Mouse (Mus musculus) midbrain, embryonic 16.5 days (tissue): ENCODE measurements around the gene Kcmf1. TPM values are rescaled to one million over a fixed set of nuclear protein-coding genes. Genes with fewer than 3 reads are reported as not detected.

Experiments used
- ATAC-seq: fragments of 200-750 bp; cut with Nextera tagmentation; 2 replicates; pipeline ENCODE4 v1.8.0; 2017; ENCODE audit warnings: moderate TSS enrichment
- H3K27ac ChIP-seq: fragments of 300-500 bp; sonication (generic); 2 replicates; pipeline ENCODE4 v1.5.1; 2014; ENCODE audit warnings: mild to moderate bottlenecking, low read length, mixed read lengths
- H3K27me3 ChIP-seq: fragments of 300-500 bp; sonication (generic); 2 replicates; pipeline ENCODE4 v1.6.1; 2014; ENCODE audit warnings: low read depth, low read length, mixed read lengths; ENCODE audit not compliant: control insufficient read depth, insufficient read depth
- H3K36me3 ChIP-seq: fragments of 300-500 bp; sonication (generic); 2 replicates; pipeline ENCODE4 v1.6.1; 2014; ENCODE audit warnings: mild to moderate bottlenecking, low read length, moderate library complexity, mixed read lengths; ENCODE audit not compliant: control insufficient read depth, insufficient read depth
- H3K4me1 ChIP-seq: fragments of 300-500 bp; sonication (generic); 2 replicates; pipeline ENCODE4 v1.6.1; 2014; ENCODE audit warnings: mild to moderate bottlenecking, low read length, mixed read lengths; ENCODE audit not compliant: control insufficient read depth, insufficient read depth
- H3K4me2 ChIP-seq: fragments of 300-500 bp; sonication (generic); 2 replicates; pipeline ENCODE4 v1.6.1; 2014; ENCODE audit warnings: mild to moderate bottlenecking, low read length, mixed read lengths
- H3K4me3 ChIP-seq: fragments of 300-500 bp; sonication (generic); 2 replicates; pipeline ENCODE4 v1.5.1; 2014; ENCODE audit warnings: low read depth, mild to moderate bottlenecking, low read length, moderate library complexity, mixed read lengths
- H3K9ac ChIP-seq: fragments of 300-500 bp; sonication (generic); 2 replicates; pipeline ENCODE4 v1.6.1; 2014; ENCODE audit warnings: low read depth, low read length, mixed read lengths
- H3K9me3 ChIP-seq: fragments of 300-500 bp; sonication (generic); replicated peaks from 2 replicates; pipeline ENCODE4 v1.6.1; 2014; ENCODE audit warnings: mild to moderate bottlenecking, low read length, mixed read lengths; ENCODE audit not compliant: control insufficient read depth, poor library complexity, severe bottlenecking
- WGBS: fragments of 180-500 bp; shearing (Covaris S2); extraction: QIAGEN DNeasy Blood & Tissue Kit; methylation state at CpG from one replicate; pipeline ENCODE4 v1.1.7; 2014; 5-methylcytosine and 5-hydroxymethylcytosine counted together
- polyA plus RNA-seq: library from polyadenylated mRNA; unstranded; fragments of >200 nt; fragmentation: Nextera tagmentation; extraction: Ambion mirVana; gene quantifications from 2 replicates; pipeline ENCODE4 v1.2.1, GENCODE M21; 2015

Gene Kcmf1
- polyA plus RNA-seq, 1 experiment from 2014 or later, result 29.7 TPM

- H3K4me3 ChIP-seq, result no peak overlapping the region
- no peak overlapping the region for H3K4me2 ChIP-seq
- H3K27ac ChIP-seq, result no peak overlapping the region
- H3K27me3 ChIP-seq, result no peaks in the 10 kb centered on the region
- no peaks in the 10 kb centered on the region for H3K9me3 ChIP-seq
- H3K36me3 ChIP-seq, result no peaks in the 10 kb centered on the region
- ATAC-seq, result no peak
- H3K9ac ChIP-seq, result no peak overlapping the region
- 89% methylated on average over 4 of the region's 4 CpGs for WGBS
- no peaks in the 10 kb centered on the region for H3K4me1 ChIP-seq
These were observed 30.1 kb upstream of the Kcmf1 start for GRCm38 (mm10) chr6:72929795-72930398.

GRCm38 (mm10) chr6:72926755-72927482 lies 27.1 kb upstream of the Kcmf1 start:
- Histone ChIP-seq H3K4me3 (no peak overlapping the region), H3K9me3 (no peaks in the 10 kb centered on the region), H3K27ac (no peak overlapping the region), H3K4me1 (no peaks in the 10 kb centered on the region), H3K27me3 (no peaks in the 10 kb centered on the region), H3K4me2 (no peak overlapping the region), H3K36me3 (no peaks in the 10 kb centered on the region), H3K9ac (no peak overlapping the region)
- ATAC-seq, result no peak
- WGBS, result 22% methylated on average over 9 of the region's 9 CpGs

GRCm38 (mm10) chr6:72926031-72926430 lies 26.3 kb upstream of the Kcmf1 start:
- H3K9me3 ChIP-seq, result no peaks in the 10 kb centered on the region
- no peaks in the 10 kb centered on the region for H3K27me3 ChIP-seq
- ATAC-seq, result no peak
- H3K27ac ChIP-seq, result no peak overlapping the region
- no peaks in the 10 kb centered on the region for H3K36me3 ChIP-seq
- WGBS, result 88% methylated on average over 4 of the region's 4 CpGs
- no peaks in the 10 kb centered on the region for H3K4me1 ChIP-seq
- no peak overlapping the region for H3K4me2 ChIP-seq
- H3K4me3 ChIP-seq, result no peak overlapping the region
- no peak overlapping the region for H3K9ac ChIP-seq

GRCm38 (mm10) chr6:72923381-72923780 lies 23.6 kb upstream of the Kcmf1 start:
- WGBS, result 82% methylated on average over 8 of the region's 8 CpGs
- no peaks in the 10 kb centered on the region for H3K27me3 ChIP-seq
- no peak for ATAC-seq
- H3K4me3 ChIP-seq, result no peak overlapping the region
- H3K27ac ChIP-seq, result no peak overlapping the region
- no peak overlapping the region for H3K4me2 ChIP-seq
- H3K9me3 ChIP-seq, result no peaks in the 10 kb centered on the region
- H3K4me1 ChIP-seq, result no peaks in the 10 kb centered on the region
- H3K9ac ChIP-seq, result no peak overlapping the region
- no peaks in the 10 kb centered on the region for H3K36me3 ChIP-seq

GRCm38 (mm10) chr6:72921081-72921480 lies 21.3 kb upstream of the Kcmf1 start:
- Histone ChIP-seq H3K4me2 (no peak overlapping the region), H3K27ac (no peak overlapping the region), H3K9ac (no peak overlapping the region), H3K9me3 (no peaks in the 10 kb centered on the region), H3K4me1 (no peaks in the 10 kb centered on the region), H3K36me3 (no peaks in the 10 kb centered on the region), H3K4me3 (no peak overlapping the region), H3K27me3 (no peaks in the 10 kb centered on the region)
- WGBS, result 90% methylated on average over 3 of the region's 3 CpGs
- ATAC-seq, result no peak

- no peaks in the 10 kb centered on the region for H3K36me3 ChIP-seq
- H3K9me3 ChIP-seq, result no peaks in the 10 kb centered on the region
- H3K27ac ChIP-seq, result no peak overlapping the region
- H3K4me2 ChIP-seq, result no peak overlapping the region
- H3K27me3 ChIP-seq, result no peaks in the 10 kb centered on the region
- H3K4me3 ChIP-seq, result no peak overlapping the region
- 60% methylated on average over 9 of the region's 9 CpGs for WGBS
- no peak overlapping the region for H3K9ac ChIP-seq
- no peak for ATAC-seq
- no peaks in the 10 kb centered on the region for H3K4me1 ChIP-seq
These were observed 18.8 kb upstream of the Kcmf1 start for GRCm38 (mm10) chr6:72918510-72919033.

GRCm38 (mm10) chr6:72916330-72916729 lies 16.6 kb upstream of the Kcmf1 start:
- no peak overlapping the region for H3K4me2 ChIP-seq
- 84% methylated on average over 7 of the region's 7 CpGs for WGBS
- ATAC-seq, result no peak
- no peaks in the 10 kb centered on the region for H3K9me3 ChIP-seq
- H3K36me3 ChIP-seq, result no peaks in the 10 kb centered on the region
- no peak overlapping the region for H3K9ac ChIP-seq
- no peaks in the 10 kb centered on the region for H3K27me3 ChIP-seq
- no peak overlapping the region for H3K27ac ChIP-seq
- H3K4me1 ChIP-seq, result no peaks in the 10 kb centered on the region
- H3K4me3 ChIP-seq, result no peak overlapping the region

- no peaks in the 10 kb centered on the region for H3K36me3 ChIP-seq
- H3K27ac ChIP-seq, result no peak overlapping the region
- no peak for ATAC-seq
- H3K27me3 ChIP-seq, result no peaks in the 10 kb centered on the region
- H3K9ac ChIP-seq, result no peak overlapping the region
- H3K4me3 ChIP-seq, result no peak overlapping the region
- no peak overlapping the region for H3K4me2 ChIP-seq
- 81% methylated on average over 6 of the region's 6 CpGs for WGBS
- H3K4me1 ChIP-seq, result no peaks in the 10 kb centered on the region
- no peaks in the 10 kb centered on the region for H3K9me3 ChIP-seq
These were observed 14.4 kb upstream of the Kcmf1 start for GRCm38 (mm10) chr6:72914087-72914749.

GRCm38 (mm10) chr6:72911261-72911660 lies 11.5 kb upstream of the Kcmf1 start:
- 66% methylated on average over 4 of the region's 4 CpGs for WGBS
- no peak overlapping the region for H3K4me3 ChIP-seq

More at GRCm38 (mm10) chr6:72911261-72911660, 11.5 kb upstream of the Kcmf1 start:
- Histone ChIP-seq H3K4me2 (no peak overlapping the region), H3K4me1 (no peaks in the 10 kb centered on the region), H3K9ac (no peak overlapping the region), H3K9me3 (no peaks in the 10 kb centered on the region), H3K36me3 (no peaks in the 10 kb centered on the region), H3K27ac (no peak overlapping the region), H3K27me3 (no peaks in the 10 kb centered on the region)
- ATAC-seq, result no peak
